Mouse (Mus musculus) T-helper 2 cell (primary cell): ENCODE results near the gene Ucn2.

Experiments used
- in situ Hi-C: fragments of 300-600 bp; cut with MboI, MseI; formaldehyde crosslinking; loops from one replicate; pipeline ENCODE4 v1.15.1; 2025; ENCODE audit warnings: high pct_unique_total_duplicates

Gene Ucn2

DNA sequence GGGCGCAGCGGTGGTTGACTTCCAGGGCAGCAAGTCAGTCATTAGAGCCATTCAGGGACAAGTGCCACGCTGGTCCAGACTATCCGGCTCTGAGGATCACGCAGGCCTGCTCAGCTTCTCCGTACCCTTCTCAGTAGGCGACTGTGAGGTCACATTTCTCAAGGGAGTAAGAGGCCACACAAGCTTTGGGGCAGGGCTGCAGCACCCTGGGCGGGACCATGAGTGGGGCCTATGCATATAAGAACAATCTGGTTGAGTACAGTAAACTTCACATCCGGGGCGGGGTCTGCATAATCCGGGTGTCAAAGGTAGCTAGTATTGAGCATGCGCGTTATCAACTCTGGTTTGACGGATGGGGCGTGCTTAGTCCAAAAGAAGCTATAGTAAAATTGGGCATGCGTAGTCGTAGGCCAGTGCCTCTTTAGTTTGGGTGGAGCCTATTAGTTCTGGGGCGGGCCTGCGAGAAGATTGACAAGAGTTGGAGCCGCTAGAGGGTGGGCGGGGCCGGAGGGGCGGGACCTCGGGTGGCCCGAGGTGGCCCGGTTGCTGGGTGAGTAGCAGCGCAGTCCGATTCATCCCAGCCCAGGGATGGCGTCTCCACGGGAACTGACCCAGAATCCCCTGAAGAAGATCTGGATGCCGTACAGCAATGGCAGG, 5.7 kb downstream of the Ucn2 start, which contains the start of gene Pfkfb4:
Gene Pfkfb4 (plus strand): TSS at position 351 of the 657 bp plus-strand sequence.
- in situ Hi-C loops = no loop called here

DNA sequence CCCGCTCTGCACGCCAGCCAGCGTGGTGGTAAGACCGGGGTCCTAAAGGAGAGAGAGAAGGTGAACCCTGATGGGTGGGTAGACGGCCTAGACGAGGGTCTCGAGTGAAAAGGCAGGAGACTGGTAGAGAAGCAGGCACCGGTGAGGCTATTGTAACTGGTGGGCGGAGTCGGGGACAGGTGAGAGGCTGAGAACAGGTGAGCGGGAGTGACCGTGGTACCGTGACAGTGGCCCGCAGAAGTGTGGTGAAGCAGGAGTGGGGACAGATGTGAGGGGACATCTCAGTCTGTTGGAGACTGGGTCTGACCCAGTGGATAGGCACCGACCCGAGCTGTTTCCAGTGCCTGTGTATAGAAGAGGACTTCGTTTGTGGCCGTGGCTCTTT, 6.3 kb downstream of the Ucn2 start:
- in situ Hi-C loops = no loop called here

DNA sequence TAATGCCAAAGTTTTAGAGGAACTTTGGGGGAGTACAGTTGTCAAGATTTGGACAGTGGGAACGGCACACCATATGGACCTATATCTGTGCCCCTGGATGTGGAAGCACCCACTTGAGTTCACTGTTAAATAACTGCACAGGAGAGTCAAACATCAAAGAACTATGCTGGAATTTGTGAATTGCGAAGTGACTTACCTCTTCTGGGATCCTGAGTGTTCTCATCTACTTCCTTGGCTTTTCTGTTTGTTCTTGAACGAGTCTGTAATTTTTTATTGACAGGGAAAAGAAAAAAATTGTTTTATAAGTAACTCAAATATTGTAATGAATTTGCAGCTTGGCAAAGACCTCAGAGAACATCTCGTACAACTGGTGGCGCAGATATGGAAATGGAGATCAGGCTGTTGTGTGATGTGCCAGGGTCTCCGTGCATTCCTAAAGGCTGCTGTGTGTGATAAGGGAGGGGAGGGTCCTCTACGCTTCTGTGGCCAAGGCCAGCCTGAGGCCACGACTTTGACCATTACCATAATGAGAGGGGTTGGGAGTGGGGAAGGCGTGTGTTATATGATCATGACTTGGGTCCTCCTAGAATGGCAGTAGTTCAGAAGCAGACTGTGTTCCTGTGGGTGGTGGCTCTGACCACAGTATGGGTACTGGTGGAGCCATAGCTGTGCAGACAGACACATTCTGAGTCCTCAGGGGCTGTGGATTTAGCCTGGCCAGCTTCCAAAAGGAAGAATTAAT, 7.0 kb downstream of the Ucn2 start:
- in situ Hi-C loops = no loop called here

DNA sequence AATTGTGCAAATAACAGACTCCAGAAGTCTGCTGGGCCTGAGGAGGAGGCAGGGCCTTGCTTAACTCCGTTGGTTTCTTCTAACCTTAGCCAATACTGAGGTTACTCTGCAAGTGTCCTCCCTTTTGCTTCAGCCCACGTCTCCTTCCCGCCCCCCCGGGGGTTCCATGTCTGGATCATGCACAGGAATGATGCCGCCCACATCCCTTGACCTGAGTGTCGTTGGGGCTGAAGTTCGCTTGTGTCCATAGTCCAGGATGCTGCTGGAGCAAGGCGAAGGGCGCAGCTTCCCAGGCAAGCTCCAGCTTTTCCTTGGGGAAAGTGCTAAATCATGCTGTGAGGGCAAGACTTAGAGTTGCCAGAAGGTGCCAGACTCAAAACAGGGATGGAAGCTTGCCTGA, 10.6 kb downstream of the Ucn2 start:
- in situ Hi-C loops = no loop called here

DNA sequence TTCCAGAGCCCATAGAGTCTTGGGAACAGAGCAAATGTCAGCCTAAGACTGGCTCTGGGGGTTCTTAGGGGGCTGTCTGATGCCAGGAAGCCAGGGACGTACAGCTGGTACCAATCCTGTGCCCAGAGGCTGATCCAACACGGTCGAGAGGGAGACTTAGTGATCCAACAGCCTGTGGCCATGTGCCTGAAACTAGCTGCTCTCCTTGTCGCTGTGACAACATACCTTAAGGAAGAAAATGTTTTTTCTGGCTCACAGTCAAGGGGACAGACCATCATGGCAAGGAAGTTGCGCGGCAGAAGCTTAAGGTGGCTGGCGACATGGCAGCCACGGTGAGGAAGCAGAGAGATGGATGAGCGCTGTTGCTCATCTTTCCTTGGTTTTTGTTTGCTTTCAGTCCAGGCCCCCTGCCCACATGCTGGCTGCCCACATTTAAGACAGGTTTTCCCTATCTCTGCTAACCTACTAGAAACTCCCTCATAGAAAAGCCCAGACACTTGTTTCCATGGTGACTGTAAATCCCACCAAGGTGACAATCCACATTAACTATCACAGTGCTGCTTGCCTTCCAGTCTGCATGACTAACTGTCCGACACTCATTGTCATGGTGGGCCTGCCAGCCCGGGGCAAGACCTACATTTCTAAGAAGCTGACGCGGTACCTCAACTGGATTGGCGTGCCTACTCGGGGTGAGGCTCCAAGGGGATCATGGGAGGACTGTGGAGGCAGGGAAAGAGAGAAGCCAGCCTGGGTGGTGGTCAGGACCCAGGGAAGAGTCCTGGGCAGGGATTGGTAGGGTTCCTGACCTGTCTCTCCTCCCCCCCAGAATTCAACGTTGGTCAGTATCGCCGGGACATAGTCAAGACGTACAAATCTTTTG, 12.7 kb downstream of the Ucn2 start:
- in situ Hi-C loops = no loop called here

DNA sequence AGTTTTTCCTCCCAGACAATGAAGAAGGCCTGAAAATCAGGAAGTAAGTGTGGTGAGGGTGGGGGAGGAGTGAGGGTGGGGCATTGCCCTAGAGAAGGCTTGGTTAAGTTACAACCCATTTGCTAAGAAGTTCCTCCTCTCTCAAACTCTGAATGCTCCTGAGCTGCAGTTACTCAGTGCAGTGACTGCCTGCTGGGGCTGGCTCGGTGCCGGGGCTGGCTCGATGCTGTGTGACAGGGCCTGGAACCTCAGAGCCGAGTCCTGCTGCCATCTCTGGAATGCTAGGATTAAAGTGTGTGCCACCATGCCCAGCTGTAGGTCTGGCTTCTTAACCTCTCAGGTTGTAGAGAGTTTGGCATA, 13.3 kb downstream of the Ucn2 start:
- in situ Hi-C loops = no loop called here

DNA sequence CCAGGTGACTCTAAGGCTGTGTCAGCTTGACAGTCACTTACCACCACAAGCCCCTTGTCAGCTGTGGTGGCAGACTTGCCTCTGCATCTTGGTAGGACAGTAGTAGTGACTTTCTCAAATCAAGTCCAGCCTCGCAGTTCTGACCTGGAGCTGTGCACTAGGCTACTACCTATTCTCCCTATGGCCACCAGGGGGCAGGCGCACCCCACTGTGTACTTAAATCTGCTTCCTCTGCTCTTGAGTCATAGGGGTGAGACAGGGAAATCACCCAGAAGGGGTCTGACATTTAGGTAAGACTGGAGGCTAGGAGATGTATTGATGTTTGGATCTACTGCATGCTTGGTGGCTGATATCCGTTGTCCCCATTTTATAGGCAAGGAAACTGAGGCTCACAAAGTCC, 14.9 kb downstream of the Ucn2 start:
- in situ Hi-C loops = loop anchor here (5.0 kb wide), 2 partner anchors 62 to 122 kb away; no protein-coding TSS in a partner anchor

DNA sequence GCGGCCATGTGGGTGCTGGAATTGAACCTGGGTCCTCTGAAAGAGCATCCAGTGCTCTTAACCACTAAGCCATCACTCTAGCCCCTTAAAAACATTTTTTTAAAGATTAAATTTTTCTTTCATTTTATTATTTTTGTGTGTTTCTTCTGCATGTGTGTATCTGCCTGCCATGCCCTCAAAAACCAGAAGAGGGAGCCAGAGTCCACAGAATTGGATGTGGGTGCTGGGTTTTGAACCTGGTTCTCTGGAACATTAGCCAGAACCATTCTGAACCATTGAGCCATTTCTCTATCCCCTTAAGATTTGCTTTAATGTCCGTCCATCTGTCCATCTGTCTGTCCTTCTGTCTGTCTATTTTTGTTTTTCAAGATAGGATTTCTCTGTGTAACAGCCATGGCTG, 17.4 kb downstream of the Ucn2 start:
- in situ Hi-C loops = loop anchor here (5.0 kb wide), 2 partner anchors 59 to 119 kb away; no protein-coding TSS in a partner anchor

DNA sequence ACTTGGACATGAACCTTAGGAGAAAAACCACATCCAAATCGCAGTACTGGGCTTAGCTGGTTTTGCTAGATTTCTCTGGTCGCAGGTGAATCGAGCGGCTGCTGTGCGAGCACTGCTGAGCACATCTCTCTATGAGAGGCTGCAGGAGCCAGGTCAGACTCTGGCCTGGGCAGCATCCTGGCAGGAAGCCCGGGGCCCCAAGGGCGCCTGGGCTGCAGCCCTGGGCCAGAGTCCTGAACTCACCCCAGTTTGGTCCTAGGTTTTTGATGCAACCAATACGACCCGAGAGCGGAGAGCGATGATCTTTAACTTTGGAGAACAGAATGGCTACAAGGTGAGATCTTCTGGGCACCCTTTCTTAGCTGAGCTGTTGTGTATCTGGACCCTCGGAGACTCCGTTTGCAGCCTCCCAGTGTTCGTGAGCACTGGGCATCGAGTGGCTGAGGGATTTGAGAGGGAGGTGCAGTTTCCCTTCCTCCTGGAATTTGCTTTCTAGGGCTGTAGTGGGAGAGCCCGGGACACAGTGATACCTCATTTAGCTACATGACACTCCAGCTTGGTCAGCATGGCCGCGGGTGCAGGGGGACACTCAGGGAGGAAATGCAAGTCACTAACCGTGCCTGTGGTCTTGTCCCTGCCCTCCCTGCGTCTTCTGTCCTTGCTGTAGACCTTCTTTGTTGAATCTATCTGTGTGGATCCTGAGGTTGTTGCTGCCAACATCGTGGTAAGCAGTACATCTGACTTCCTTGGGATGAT, 21.4 kb downstream of the Ucn2 start:
- in situ Hi-C loops = no loop called here

DNA sequence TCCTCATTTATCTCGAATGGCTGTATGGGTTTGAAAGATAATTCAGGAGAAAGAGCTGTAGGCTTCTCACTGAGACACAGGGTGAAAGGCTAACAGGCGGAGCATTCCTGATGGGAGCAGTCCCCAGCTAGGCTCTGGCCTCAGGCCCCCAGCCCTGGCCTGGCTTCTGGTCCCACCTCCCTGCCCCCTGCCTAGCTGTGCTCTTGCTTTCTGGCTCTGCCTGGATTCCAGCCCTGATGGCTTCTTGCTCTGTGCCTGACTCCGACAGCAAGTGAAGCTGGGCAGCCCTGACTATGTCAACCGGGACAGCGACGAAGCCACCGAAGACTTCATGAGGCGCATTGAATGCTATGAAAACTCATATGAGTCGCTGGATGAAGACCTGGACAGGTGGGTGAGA, 22.3 kb downstream of the Ucn2 start:
- in situ Hi-C loops = no loop called here

DNA sequence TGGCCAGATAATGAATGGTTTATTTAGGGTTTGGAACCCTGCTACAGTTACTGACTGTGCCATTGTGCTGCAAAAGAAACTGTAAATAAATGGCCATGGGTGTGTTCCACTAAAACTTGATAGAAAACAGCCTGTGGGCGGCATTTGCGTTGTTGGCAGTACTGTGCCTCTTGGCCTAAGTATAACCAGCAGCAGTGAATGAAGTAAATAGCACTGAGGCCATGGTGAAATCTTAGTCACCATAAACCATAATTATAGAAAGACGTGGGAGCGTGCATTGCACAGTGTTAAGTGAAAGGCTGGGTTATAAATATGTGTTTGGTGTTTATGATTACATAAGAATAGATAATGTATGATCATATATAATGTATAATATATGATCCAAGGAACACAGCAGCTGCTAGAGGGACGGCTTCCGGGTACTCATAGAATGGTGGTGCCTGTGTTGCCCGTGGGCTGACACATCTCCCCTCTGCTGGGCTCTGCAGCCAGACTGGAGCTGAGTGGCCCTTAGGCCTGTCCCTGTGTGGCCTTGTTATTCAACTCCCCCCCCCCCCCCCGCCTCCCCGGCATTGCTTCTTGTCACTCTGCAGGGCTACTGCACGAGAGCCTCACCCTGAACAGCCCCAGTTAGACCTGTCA, 23.3 kb downstream of the Ucn2 start:
- in situ Hi-C loops = no loop called here

DNA sequence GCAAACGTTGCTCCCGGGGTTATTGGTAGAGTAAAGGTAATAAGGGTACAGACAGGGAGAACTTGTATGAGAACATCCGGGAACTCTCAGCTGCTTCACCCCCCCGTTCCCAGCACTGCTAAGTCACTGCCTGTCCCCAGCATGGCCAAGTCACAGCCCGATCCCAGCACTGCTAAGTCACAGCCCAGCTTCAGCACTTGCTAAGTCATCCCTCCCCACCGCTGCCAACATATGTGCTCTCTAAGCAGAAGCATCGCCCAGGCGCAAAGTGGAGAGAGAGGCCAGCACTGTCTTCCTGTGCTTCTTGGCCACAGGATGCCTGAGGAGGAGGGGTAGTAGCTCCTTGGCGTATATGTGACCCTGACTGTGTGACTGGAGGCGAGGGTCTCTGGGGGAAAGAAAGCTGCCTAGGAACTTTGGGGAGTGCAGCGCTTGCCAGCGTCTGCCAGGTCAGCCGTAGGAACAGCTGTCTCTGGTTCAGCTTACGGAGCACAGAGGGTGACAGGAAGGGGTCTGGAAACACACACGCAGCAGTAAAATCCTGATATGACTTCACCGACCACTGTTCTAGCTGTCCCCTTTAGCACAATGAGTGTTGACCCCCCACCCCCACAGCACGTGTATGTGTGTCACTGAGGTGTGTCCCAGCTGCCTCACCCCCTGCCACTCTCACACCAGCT, 24.0 kb downstream of the Ucn2 start:
- in situ Hi-C loops = no loop called here

DNA sequence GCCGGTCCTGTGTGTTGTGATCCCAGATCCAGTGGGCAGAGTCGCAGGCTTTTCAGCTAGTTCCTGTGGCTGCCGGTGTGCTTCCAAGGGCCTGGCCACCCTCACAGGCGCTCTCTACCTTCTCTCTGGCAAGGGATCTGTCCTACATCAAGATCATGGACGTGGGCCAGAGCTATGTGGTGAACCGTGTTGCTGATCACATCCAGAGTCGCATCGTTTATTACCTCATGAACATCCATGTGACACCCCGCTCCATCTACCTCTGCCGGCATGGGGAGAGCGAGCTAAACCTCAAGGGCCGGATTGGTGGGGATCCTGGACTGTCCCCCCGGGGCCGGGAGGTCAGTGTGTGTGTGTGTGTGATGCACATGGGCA, 24.5 kb downstream of the Ucn2 start:
- in situ Hi-C loops = no loop called here

DNA sequence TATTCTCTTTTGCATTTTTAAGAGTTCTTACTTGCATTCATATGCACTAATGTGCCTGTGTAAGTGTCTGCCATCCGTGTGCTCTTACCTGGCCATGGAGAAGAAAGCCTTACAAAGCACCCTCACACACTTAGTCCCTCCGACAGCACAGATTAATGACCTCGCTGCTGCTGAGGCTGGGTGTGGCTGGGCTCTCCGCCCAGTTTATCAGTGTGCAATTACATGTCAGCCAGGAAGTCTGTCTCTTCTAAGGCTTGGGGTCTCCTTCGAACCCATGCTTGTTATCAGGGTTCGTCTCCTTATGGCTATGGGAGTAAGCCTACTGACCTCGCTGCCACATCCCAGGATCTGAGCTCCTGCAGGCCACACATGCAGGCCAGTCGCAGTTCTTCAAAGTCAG, 29.6 kb downstream of the Ucn2 start:
- in situ Hi-C loops = no loop called here

DNA sequence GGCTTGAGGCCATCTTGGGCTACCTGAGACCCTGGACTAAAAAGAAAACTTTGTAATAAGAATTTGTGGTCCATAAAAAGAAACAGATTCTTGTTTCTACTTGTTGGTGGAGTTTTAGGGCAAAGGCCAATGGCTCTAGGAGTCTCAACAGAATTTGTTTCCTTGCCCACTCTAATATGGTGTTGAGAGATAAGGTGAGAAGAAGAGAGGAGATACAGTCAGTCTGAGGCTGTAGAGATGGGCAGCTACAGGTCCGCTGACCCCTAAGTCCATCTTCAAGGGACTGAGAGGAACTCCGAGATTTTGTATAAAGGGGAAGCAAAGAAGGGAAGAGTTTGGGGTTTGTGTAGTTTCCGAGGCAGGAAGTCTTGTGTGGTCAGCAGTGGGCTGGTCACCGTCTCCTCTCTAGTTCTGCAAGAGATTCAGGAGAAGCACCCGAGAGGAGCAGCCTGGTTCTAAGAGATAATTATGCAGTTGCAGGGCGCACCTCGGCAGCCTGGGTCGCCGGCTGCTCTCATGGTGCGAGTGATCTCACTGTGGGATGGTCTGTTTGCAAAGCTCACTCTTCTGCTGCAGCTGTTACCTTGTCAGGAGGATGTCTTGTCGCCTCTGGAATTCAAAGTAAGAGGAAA, 31.3 kb downstream of the Ucn2 start:
- in situ Hi-C loops = no loop called here

DNA sequence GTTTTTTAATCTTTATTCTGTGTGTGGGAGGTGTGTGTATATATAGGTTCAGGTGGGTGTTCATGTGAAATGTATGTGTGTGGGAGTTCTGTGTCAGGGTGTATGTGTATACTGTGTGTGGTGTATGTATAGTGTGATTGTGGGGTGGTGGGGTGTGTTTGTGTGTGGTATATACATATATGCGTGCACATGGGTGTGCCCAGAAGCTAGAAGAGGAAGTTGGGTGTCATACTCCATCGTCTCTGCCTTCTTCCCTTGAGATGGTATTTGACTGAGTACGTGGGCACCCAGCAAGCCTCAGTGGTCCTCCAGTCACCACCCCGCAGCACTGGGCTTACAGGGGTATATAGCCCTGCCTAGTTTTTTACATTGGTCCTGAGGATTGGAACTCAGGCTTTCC, 35.6 kb downstream of the Ucn2 start:
- in situ Hi-C loops = no loop called here

DNA sequence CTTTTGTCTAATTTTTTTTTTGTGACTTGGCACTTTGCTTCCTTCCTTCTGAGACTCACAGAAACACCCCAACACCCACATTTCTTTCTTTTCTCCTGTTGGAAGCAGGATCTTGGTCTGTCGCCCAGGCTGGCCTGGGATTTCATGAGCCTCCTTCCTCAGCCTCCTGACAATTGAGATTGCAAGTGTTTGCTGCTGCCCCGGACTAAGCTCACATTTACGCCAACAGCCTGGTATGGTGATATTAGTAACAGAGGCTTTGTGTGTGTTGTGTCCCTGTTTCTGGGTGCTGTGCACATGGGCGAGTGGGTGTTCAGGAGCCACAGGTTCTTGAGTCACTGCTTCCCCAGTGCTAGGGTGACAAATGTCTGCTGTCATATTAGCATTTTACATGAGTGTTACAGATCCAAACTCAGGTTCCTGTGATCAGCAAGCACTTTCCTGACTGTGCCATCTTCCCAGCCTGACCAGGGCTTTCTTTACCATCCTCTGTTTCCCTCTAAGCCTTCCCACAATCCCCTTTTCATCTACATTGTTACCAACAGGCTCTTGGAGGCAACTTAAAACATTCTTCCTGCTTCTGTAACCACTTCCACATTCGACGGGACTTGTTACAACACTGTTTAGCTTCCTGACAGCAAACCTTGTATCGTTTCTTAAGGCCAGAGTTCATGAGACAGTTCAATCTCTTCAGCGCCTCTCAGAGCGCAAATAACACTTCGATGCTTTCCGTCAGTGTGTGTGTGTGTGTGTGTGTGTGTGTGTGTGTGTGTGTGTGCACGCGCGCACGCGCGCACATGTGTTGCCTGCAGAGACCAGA, 37.3 kb downstream of the Ucn2 start:
- in situ Hi-C loops = no loop called here

DNA sequence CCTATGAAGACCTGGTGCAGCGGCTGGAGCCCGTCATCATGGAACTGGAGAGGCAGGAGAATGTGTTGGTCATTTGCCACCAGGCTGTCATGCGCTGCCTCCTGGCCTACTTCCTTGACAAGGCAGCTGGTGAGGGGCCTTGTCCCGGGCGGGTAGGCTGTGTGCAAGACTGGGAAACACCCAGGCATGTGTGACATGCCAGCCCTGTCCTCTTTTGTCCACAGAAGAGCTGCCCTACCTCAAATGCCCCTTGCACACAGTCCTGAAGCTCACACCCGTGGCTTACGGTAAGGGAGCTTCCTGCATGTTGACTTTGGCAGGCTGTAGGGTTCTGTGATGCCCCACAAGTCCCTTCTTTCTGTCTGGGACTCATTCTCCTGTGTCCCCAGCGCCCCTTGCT, 41.7 kb downstream of the Ucn2 start:
- in situ Hi-C loops = no loop called here

DNA sequence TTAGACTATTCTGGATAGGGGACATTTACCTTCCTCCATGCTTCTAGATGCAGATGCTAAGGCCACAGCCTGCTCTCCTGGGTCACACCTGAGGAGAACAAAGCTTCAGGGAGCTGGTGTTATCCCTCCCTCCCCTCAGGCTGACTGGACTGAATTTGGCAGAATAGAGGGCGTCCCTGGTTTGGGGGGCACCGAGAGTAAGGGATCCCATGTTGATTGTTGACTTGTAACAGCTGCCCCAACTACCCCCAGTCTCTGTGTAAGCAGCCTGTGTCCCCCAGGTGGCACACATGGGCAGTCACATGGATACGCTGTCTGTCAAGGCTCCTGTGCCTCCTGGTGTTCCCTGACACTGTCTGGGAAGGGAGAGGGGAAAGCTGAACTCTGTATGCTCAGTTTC, 42.6 kb downstream of the Ucn2 start:
- in situ Hi-C loops = no loop called here
